Mouse (Mus musculus): ENCODE data around the gene Cnih2. TPM values are rescaled to one million over a fixed set of nuclear protein-coding genes. Genes with fewer than 3 reads are reported as not detected.
"Not testable (repeated sequence)": the region's sequence is repeated elsewhere in the genome, so short reads cannot be mapped to it uniquely, and the experiment has no call there.

Gene Cnih2
- polyA plus RNA-seq, 1 experiment, result 5.2 TPM

DNA sequence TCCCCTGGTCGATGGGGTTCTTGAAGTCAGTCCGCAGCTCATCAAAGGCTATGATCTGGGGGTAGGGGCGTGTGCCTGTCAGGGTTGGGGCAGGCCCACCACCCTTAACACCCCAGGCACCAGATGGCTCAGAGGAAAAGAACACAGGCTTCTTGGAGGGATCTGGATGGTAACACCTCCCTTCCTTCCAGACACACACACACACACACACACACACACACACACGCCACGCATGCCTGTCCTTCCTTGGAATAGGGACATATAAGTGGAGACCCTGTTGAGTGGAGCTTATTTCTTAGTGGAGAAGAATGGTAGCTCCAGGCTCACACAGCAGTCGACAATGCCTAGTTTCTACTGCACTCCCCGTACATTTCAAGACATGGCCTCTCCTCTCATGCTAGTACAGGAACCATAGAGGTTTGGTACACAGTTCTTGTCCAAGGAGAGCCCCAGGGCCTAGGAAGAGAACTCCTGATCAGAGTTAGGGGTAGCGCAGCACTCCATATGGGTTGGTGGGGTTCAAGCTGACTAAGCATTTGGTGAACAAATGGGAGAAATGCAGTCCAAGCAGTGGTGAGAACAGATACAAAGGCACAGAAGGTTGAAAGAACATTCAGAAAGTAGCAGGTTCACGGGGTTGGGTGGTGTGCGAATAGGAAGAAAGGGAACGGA is 3.4 kb downstream of the Cnih2 start:
- Histone ChIP-seq H3K4me3 (ENCODE audit: insufficient read depth, low read length) (no peak overlapping the region), H3K27ac (ENCODE audit: insufficient read depth, low read length) (no peak overlapping the region), H3K4me1 (ENCODE audit: control insufficient read depth, insufficient read depth, low read length) (peaks cover 2% of the 10 kb centered on the region; the same call in 1 of the 2 replicates)
- TF ChIP-seq CTCF (IDR thresholded peaks at IDR 0.05; ENCODE audit: borderline replicate concordance, insufficient read depth, low read length), result no peak
- TF ChIP-seq POLR2A (IDR thresholded peaks at IDR 0.05; ENCODE audit: low read depth, low read length), result no peak

DNA sequence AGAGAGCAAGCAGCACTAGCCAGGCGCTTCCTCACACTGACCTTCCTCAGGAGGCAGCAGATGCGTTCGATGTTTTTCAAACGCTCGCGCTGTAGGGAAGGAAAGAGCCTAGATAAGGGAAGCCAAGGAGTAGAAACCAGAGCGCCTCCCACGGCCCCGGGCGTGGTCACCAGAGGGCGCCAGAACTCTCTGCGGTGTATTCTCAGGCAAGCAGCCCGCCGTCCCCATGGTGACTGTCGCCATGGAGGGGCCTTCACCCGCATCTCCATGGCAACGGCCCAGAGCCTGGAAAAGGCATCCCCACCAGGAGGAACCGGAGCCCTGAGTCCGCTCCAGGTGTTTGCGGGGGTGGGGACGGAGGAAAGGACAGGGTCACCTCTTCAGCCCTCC is 4.1 kb downstream of the Cnih2 start:
- Histone ChIP-seq H3K4me3 (ENCODE audit: insufficient read depth, low read length) (no peak overlapping the region), H3K27ac (ENCODE audit: insufficient read depth, low read length) (no peak overlapping the region), H3K4me1 (ENCODE audit: control insufficient read depth, insufficient read depth, low read length) (peaks cover 2% of the 10 kb centered on the region; the same call in 1 of the 2 replicates)

DNA sequence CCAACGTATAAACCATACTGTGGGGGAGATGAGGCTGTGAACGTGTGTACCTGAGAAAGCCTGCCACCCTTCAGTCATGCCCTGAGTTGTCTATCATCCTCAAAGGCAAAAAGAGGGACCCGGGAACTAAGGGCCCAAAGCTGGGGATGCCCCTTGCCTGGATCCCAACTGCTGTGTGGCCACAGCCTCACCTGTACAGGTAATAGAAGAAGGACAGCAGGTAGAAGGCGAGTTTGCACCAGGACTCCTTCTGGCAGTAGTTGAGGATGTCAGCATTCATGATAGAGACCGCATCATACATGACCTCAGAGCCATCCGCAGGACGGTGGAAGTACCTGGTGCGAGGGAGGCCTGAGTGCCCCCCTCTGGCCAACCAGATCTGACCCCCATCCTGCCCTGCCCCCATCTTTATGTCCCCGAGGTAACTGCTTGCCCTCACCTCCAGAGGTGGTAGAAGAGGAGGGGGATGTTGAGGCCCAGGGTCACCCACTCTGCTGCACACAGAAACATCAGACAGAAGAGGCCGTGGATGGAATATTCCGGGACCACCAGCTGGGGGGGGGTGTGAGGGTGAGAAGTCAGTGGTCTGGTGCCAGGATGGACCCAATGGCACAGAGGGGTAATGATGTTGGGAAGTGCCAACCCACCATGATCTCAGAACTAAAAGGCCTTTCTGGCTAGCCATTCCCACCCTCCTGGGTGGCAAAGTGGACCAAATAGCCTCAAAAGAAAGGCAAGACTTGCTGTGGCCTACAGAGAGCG is 4.7 kb downstream of the Cnih2 start:
- Histone ChIP-seq H3K4me3 (ENCODE audit: insufficient read depth, low read length) (no peak overlapping the region), H3K27ac (ENCODE audit: insufficient read depth, low read length) (no peak overlapping the region), H3K4me1 (ENCODE audit: control insufficient read depth, insufficient read depth, low read length) (peaks cover 2% of the 10 kb centered on the region; the same call in 1 of the 2 replicates)
- TF ChIP-seq CTCF (IDR thresholded peaks at IDR 0.05; ENCODE audit: borderline replicate concordance, insufficient read depth, low read length) (no peak), POLR2A (IDR thresholded peaks at IDR 0.05; ENCODE audit: low read depth, low read length) (no peak)

More for the DNA sequence above, 4.1 kb downstream of the Cnih2 start:
- TF ChIP-seq CTCF (IDR thresholded peaks at IDR 0.05; ENCODE audit: borderline replicate concordance, insufficient read depth, low read length) (peak; percentile 65), POLR2A (IDR thresholded peaks at IDR 0.05; ENCODE audit: low read depth, low read length) (no peak; the same call in none of the 2 replicates)

DNA sequence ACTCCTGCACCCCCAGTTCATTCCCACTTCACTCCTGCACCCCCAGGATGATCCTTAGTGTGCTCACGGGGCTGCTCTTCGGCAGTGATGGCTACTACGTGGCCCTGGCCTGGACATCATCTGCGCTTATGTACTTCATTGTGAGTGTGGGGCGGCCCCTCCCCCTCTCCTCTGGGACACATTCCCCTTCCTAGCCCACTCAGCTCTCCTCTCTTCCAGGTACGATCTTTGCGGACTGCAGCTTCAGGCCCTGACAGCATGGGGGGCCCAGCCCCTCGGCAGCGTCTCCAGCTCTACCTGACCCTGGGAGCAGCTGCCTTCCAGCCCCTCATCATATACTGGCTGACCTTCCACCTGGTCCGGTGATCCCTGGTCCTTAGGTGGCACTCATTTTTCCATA is 6.2 kb downstream of the Cnih2 start:
- 0 out of 2 replicates have a peak, but pooled peaks cover 2% of the 10 kb centered on the region for H3K4me1 ChIP-seq (ENCODE audit: control insufficient read depth, insufficient read depth, low read length)

DNA sequence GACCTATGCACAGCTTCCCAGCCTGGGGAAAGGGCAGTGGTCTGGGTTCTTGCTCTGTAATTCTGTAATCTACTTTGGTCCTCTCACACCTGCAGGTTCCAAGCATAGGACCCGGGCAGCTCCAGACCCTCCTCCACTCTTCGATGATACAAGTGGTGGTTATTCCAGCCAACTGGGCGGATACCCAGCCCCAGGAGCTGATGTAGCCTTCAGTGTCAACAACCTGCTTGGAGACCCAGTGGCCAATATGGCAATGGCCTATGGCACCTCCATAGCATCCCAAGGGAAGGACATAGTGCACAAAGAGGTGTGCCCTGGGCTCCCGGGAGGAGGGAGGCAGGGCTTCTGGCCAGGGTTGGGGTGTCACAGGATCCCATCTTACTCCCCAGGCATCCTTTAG is 9.0 kb downstream of the Cnih2 start:
- H3K4me1 ChIP-seq (ENCODE audit: control insufficient read depth, insufficient read depth, low read length), result 0 out of 2 replicates have a peak, but pooled peaks cover 2% of the 10 kb centered on the region
- no peak overlapping the region for H3K27ac ChIP-seq (ENCODE audit: insufficient read depth, low read length)
- H3K4me3 ChIP-seq (ENCODE audit: insufficient read depth, low read length), result peak overlapping the region; percentile 83
- no peak for TF ChIP-seq POLR2A (IDR thresholded peaks at IDR 0.05; ENCODE audit: low read depth, low read length)
- TF ChIP-seq CTCF (IDR thresholded peaks at IDR 0.05; ENCODE audit: borderline replicate concordance, insufficient read depth, low read length), result no peak

More for the DNA sequence above, 6.2 kb downstream of the Cnih2 start:
- no peak overlapping the region for H3K27ac ChIP-seq (ENCODE audit: insufficient read depth, low read length)
- no peak overlapping the region for H3K4me3 ChIP-seq (ENCODE audit: insufficient read depth, low read length)
- TF ChIP-seq CTCF (IDR thresholded peaks at IDR 0.05; ENCODE audit: borderline replicate concordance, insufficient read depth, low read length) (no peak), POLR2A (IDR thresholded peaks at IDR 0.05; ENCODE audit: low read depth, low read length) (no peak)

DNA sequence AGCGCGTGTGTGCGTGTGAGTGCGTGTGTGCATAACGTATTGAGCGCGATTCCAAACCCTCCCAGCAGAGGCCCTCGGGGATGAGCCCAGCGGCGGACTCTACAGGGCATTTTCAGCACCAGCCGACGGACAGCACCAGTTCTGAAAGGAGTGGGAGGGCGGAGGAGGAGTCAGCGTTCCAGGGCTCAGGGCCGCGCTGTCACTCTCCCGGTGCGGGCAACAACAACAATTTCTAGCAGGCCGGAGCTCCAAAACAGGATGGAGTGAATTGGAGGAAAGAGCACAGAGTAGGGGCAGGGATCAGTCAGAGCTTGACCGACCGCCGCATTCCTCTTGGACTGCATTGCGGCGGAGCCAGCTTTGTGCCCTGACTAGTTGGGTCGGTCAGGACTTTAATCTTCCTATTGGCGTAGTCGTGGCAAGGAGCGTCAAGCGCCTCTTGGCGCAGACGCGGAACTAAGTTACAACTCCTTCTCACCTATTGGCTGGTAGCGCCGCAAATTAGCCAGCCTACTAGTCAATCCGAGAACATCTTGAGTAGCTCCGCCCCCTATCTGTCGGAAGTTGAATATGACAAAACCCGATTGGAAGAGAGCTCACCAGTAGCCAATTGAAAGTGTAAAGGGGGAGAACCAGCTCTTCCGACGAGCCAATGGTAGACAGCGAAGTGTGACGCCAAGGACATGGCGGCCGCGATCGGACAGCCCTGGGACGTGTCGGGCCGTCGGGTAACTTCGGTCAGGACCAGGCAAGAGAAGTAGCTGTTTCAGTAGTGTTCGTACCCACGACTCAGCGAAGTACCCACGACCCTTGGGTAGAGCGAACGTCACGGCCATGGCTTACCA is 10.2 kb downstream of the Cnih2 start, which contains the start of gene Yif1a:
Gene Yif1a (plus strand): TSS at position 655 of the 845 bp plus-strand sequence.
- Histone ChIP-seq H3K27ac (ENCODE audit: insufficient read depth, low read length) (peak within 1 kb of the TSS; percentile 72), H3K4me1 (ENCODE audit: control insufficient read depth, insufficient read depth, low read length) (no peaks in the 10 kb centered on the region)
- peak; percentile 47; the same call in 1 of the 2 replicates for TF ChIP-seq CTCF (IDR thresholded peaks at IDR 0.05; ENCODE audit: borderline replicate concordance, insufficient read depth, low read length)
- TF ChIP-seq POLR2A (IDR thresholded peaks at IDR 0.05; ENCODE audit: low read depth, low read length), result peak; percentile 95

DNA sequence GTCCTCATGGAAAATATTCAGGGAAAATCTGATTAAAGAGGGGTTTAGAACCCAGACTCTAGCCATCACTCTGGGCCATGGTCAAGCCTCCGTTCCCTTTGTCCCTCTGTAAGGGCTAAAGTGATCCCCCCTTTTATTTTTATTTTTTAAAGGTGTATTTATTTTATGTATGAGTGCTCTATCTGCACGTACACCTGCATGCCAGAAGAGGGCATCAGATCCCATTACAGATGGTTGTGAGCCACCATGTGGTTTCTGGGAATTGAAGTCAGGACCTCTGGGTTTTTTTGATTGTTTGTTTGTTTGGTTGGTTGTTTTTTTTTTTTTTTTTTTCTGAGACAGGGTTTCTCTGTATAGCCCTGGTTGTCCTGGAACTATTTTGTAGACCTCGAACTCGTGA is 11.8 kb downstream of the Cnih2 start:
- not testable (repeated sequence) for H3K4me3 ChIP-seq (ENCODE audit: insufficient read depth, low read length); H3K27ac ChIP-seq (ENCODE audit: insufficient read depth, low read length); H3K4me1 ChIP-seq (ENCODE audit: control insufficient read depth, insufficient read depth, low read length)

More for the DNA sequence above, 10.2 kb downstream of the Cnih2 start, which contains the start of gene Yif1a:
- peak within 1 kb of the TSS; percentile 83 for H3K4me3 ChIP-seq (ENCODE audit: insufficient read depth, low read length)

DNA sequence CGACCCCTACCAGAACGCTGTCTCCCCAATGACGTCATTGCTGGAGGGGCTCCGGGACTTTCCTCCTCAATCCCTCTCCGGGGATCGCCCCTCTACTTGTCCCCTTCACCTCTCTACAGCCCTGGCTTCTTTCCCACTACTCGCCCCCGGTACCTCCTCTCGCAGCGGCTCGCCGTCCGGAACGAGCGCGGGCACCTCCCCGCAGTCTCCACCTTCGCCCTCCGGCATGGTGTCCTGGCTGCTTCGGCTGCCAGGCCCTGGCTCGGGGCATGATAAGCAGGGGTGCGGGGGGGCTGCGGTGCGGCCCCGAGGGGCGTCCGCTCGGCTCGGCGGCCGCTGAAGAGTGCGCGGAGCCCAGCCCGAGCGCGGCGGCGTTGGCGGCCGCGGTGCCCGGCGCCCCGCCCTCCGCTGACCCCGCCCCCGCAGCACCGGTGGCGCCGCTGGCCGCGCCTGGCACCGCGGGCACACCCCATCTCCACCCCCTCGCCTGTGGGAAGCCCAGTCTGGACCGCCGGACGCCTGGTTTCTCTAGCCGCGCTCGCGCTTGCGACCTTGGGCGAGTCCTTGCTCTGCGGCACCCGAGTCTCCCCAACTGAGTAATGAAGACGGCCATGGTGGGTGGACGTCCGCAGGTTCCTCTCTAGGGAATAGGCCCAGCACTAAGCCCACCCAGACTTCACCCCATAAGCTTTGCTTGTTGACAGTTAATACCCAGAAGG is 13.0 kb downstream of the Cnih2 start, which contains the start of gene Tmem151a:
Gene Tmem151a (minus strand): TSS at position 387 of the 719 bp plus-strand sequence.
- no peak within 1 kb of the TSS for H3K27ac ChIP-seq (ENCODE audit: insufficient read depth, low read length)
- TF ChIP-seq CTCF (IDR thresholded peaks at IDR 0.05; ENCODE audit: borderline replicate concordance, insufficient read depth, low read length) (no peak), POLR2A (IDR thresholded peaks at IDR 0.05; ENCODE audit: low read depth, low read length) (no peak)
- H3K4me1 ChIP-seq (ENCODE audit: control insufficient read depth, insufficient read depth, low read length), result no peaks in the 10 kb centered on the region

DNA sequence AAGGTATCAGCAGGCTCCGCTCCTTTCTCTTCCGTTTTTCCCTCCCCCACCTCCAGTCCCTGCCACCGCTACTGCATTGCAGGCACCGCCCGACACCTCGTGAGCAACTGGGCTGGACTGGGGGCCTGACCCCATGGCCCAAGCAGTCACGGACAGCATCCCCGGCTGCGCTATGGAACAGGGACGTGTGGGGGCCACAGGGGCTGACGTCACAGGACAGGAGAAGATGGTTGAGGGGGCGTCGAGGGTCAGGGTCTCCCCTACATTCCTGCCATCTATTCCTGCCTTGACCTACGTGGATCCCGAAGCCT is 13.5 kb downstream of the Cnih2 start:
- TF ChIP-seq CTCF (IDR thresholded peaks at IDR 0.05; ENCODE audit: borderline replicate concordance, insufficient read depth, low read length) (no peak), POLR2A (IDR thresholded peaks at IDR 0.05; ENCODE audit: low read depth, low read length) (no peak)
- Histone ChIP-seq H3K27ac (ENCODE audit: insufficient read depth, low read length) (no peak overlapping the region), H3K4me3 (ENCODE audit: insufficient read depth, low read length) (peak overlapping the region; percentile 34), H3K4me1 (ENCODE audit: control insufficient read depth, insufficient read depth, low read length) (no peaks in the 10 kb centered on the region)

More for the DNA sequence above, 13.0 kb downstream of the Cnih2 start, which contains the start of gene Tmem151a:
- H3K4me3 ChIP-seq (ENCODE audit: insufficient read depth, low read length), result peak within 1 kb of the TSS; percentile 34

All from embryonic fibroblast, embryonic 13.5 days (primary cell).